Mouse (Mus musculus) gastrocnemius, postnatal 25 days (tissue): ENCODE results near the gene Nkx2-5. TPM values are rescaled to one million over a fixed set of nuclear protein-coding genes. Genes with fewer than 3 reads are reported as not detected.

ENCODE experiments used
- DNase-seq: peaks from one replicate; pipeline ENCODE4 v3.0.0; 2022
- long read RNA-seq, 2 experiments: library from polyadenylated mRNA; stranded (forward); transcript quantifications; one replicate each; pipeline ENCODE4 v2.0.0; 2021
- total RNA-seq, 2 experiments: library from RNA; stranded (reverse); gene quantifications; 1 replicate in 1 of 2; 2 replicates in 1 of 2; pipeline ENCODE4 v1.2.3; 2021

The Nkx2-5 gene
- total RNA-seq, result not detected
- long read RNA-seq, experiment 1, result 0 reads
- long read RNA-seq, experiment 2, result 0 reads

- DNase-seq, result no peak
These were observed at the start of gene Nkx2-5 for GRCm38 (mm10) chr17:26844909-26845148. Gene Nkx2-5, minus strand, starts transcription at chr17:26845009.

- DNase-seq, result no peak
These were observed 49.5 kb upstream of the Nkx2-5 start for GRCm38 (mm10) chr17:26894342-26894741.

DNA sequence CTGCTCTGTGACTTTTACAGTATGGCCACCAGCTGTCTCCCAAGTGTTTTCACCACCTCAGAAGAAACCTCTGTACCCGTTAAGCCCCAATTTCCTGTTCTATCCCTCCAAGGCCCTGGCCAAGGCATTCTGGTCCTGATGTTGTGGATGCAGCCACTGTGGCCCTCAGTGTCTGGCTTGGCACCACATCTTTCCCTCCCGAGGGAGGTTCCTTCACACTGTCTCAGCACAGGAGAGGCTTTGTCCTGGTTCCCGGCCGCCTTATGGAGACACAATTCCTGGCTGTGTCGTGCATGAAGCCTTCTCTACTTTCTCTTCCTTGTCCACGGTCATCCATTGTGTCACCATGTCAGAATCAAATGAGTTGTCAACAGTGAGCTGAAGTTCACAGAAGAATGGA is 48.7 kb upstream of the Nkx2-5 start:
- DNase-seq, result no peak

GRCm38 (mm10) chr17:26892635-26893375 is 48.0 kb upstream of the Nkx2-5 start:
- no peak for DNase-seq

GRCm38 (mm10) chr17:26887926-26888325 is 43.1 kb upstream of the Nkx2-5 start:
- no peak for DNase-seq

GRCm38 (mm10) chr17:26886047-26886749 is 41.4 kb upstream of the Nkx2-5 start:
- DNase-seq, result peak; percentile 82

DNA sequence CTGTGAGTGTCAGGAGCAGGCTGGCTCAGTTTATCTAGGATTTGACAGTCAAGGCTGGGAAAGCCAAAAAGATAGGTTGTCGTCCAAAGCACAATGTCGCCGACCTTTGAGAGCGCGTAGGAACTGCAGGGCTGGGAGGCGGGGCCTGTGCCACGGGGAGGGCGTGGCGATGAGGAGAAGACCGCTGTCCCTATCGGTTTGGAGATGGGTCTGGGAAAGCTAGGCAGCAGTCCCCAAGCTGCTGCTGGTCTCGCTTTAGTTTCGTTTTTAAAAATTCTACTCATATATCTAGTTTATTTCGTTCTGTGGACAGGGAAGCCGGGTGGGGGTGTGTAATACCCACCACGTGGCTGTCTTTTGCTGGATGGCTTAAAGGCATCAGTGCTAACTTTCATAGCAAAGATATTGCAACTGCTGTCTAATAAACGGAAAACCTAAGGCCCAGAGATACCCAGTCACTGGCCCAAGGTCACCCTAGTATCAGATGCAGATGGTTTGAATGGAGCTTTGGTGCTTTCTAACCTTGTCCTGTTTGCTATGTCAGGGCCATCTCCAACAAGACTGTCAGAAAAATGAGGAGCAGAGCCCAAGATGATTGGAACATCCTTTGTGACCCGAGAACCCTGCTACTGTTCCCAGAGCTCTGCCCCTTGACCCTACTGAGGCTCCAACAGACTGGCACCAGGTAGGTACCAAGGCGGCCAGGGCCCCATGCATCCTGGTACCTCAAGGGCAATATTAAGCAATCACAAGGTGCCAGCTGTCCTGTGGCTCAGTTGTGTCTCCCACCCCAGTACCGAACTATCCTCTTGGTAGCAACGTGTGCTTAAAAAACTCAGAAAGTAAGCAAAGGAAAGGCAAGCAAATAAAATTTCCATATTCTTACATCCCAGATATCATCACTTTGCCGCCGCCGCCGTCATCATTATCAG is 40.5 kb upstream of the Nkx2-5 start:
- peak; percentile 75 for DNase-seq

DNA sequence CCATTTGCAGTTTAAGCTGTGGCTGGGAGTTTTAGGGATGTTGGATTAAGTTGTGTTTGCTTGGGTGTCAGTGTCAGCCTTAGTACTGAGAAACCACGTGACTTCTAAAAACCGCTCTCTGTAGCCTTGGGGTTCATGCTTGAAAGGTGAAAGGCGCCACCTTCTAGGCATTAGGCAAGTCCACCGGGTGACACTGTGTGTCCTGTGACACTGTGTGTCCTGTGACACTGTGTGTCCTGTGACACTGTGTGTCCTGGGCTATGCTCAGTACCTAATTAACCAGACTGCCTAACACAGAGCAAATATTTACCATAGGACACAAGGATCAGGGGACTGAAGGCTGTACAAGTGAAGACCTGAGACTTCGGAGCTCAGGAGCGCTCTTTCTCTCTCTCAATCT is 38.8 kb upstream of the Nkx2-5 start:
- no peak for DNase-seq

DNA sequence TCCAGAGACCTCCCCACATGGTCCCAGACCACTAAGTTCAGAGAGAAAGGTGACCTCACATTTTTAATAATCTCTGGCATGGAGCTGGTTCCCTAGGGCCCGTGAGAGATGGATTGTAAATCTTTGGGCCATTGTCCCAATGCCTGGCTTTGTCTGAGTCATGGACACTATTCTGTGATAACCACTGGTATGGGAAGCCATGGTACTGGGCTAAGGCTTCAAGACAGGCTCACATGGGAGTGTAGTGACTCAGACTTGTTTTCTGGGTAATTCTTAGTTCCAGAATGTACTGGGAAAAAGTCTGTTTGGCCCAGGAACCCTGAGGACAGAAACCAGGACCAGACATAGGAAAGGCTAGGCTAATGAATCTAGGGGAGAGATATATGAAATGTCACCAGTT is 37.9 kb upstream of the Nkx2-5 start:
- no peak for DNase-seq

GRCm38 (mm10) chr17:26879235-26879634 is 34.4 kb upstream of the Nkx2-5 start:
- DNase-seq, result no peak

DNA sequence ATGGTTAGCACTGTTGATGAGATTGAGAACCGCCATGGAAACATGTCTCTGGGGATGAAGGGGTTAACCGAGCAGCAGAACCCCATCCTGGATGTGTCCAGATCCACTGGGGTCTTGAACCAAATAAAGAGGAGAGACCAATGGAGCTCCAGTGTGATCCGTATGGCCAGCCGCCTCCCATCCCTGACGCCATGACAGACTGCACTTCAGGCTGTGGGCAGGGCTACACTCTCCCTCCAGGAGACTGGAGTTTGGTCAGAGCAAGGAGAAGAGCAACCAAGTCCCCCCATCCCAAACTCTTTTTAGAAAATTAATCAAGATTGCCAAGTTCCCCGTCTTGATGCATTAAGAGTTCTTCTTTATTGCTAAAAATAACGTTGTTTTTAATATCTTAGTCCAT is 33.1 kb upstream of the Nkx2-5 start:
- DNase-seq, result no peak

- DNase-seq, result no peak
These were observed 29.7 kb upstream of the Nkx2-5 start for GRCm38 (mm10) chr17:26874542-26874941.

- DNase-seq, result no peak
These were observed 28.7 kb upstream of the Nkx2-5 start for GRCm38 (mm10) chr17:26873502-26873901.

- no peak for DNase-seq
These were observed 28.1 kb upstream of the Nkx2-5 start for GRCm38 (mm10) chr17:26872870-26873269.

DNA sequence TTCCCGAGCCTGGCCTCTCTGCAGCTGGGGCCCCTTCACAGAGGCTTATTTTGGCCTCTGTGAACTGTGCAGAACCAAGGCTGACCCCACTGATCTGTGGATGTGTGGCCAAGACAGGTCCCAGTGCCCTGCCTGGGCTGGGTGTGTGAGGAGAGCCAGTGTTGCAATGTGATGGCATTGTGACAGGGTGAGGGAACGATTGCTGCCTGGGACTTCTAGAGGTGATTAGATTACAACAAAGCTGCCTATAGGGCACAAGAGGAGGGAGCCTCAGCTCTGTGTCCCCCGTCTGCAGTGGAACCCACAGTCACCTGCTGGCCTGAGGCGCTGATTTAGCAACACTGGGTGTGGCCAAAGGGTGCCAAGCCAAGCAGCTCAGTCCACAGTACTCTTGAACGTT is 23.9 kb upstream of the Nkx2-5 start:
- no peak for DNase-seq

DNA sequence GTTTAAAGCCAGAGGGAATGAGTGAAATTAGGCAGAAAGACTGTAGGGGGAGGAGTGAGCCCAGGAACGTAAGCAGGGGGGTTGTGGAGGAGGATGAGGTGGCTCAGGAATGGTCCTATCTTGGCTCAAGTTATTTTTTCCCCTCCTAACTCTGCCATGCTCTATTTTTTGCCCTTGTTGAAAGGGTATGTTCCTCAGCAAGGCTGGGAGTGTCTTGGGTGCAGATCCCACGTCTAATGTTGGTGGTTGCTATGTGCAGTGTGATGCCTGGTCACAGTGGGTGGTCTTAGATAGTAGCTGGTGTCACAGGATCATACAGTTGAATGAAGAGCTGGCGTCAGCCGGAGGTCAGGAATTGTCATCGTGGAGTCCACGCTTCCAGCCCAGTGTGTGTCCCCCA is 20.3 kb upstream of the Nkx2-5 start:
- no peak for DNase-seq

- no peak for DNase-seq
These were observed 19.5 kb upstream of the Nkx2-5 start for GRCm38 (mm10) chr17:26864343-26864742.

GRCm38 (mm10) chr17:26861793-26862192 is 17.0 kb upstream of the Nkx2-5 start:
- no peak for DNase-seq

DNA sequence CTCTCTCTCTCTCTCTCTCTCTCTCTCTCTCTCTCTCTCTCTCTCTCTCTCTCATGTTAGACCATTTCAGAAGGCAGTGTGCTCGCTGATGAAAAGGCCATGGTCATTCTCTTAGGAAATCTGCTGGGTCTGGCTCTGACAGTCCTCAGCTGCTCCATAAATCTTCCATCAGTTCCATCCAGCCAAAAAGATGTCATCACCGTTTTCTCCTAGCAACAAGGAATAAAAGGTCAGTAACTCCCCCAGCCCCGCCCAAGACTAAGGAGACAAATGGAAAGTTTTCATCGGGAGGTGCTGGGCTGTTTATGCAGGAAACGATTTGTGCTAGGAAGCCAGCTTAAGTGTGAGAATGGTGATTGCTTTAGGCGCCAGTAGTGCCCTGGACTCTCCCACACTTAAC is 16.6 kb upstream of the Nkx2-5 start:
- peak; percentile 23 for DNase-seq

DNA sequence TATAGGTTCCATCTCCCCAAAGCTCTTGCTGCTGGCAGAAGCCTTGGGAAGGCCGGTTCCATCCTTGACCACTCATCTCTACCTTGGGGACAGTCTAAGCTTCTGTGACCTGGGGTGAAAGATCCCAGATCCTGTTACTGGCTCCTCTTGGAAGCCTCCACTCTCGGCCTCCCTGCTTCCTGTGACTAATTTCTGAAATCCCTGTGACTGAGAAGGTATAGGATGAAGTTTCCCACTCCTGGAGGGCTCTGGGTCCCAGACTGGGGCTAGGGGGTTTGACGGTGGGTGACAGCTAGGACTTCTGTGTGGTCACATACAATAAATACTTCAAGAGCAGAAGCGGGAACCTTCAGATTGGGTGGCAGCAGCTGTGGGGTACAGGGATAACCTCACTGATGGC is 16.1 kb upstream of the Nkx2-5 start:
- DNase-seq, result no peak

DNA sequence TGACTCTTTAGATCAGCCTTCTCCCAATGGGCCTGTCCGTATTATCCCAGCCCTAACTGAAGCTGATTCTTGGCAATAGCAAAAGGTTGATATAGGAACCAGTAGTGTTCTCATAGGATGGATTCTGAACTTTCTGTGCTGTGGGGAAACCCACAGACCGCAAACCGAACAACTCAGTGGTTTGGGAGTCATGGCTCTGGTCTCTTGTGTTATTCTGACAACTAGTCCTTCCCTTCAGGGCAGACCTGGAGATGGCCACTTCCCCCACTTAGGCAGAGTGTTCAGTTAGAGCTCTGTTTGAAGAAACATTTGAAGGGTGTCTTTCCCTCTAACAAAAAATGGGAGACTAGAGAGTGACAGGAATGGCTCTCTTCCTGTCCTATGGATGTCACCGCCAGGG is 7.5 kb upstream of the Nkx2-5 start:
- DNase-seq, result no peak

- no peak for DNase-seq
These were observed 6.3 kb upstream of the Nkx2-5 start for GRCm38 (mm10) chr17:26851136-26851460.
